Mouse (Mus musculus): Measurements from ENCODE around the gene Adipor2.
"Not testable (repeated sequence)": the region's sequence is repeated elsewhere in the genome, so short reads cannot be mapped to it uniquely, and the experiment has no call there.

Adipor2 gene

GRCm38 (mm10) chr6:119395421-119396308 is 21.8 kb downstream of the Adipor2 start:
- peak; percentile 45 for DNase-seq (ENCODE audit: extremely low read depth, insufficient read length, low spot score)

DNA sequence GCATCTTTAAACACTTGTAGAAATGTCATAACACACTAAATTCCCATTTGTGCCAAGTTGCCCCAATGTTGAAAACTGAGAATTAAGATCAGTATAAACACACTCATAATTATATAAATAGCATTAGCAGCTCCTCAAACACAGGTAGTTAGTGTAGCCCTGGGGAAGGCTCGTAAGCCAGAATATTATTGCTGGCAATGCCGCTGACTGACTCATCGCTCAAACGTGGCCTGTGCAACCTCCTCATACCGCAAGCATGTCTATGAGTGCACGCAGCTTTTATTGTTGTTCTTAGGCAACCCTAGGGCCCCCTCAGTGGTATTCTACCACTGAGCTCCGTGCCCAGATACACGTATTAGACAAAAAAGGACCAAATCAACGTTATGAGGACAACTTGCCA is 24.7 kb downstream of the Adipor2 start:
- peak; percentile 62 for DNase-seq (ENCODE audit: extremely low read depth, insufficient read length, low spot score)

GRCm38 (mm10) chr6:119390728-119391127 is 26.8 kb downstream of the Adipor2 start:
- no peak for DNase-seq (ENCODE audit: extremely low read depth, insufficient read length, low spot score)

DNA sequence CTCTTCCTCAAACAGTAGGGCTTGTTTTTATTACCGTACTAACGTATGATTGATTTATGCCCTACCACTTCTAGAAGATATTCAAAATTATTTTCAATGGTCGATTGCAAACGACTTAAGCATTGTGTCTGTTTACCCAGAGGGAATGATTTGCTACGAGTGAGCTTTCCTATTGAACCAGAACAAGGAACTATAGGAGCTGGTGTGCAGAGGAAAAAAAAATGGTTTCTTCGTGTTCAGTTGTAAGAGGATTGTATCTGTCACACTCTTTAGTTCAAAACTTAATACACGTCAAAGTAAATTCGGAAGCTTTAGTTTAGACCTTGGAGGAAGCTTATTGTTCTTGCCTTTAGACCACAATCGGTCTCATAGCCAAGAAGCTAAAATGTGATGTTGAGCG is 28.4 kb downstream of the Adipor2 start:
- no peak for DNase-seq (ENCODE audit: extremely low read depth, insufficient read length, low spot score)

DNA sequence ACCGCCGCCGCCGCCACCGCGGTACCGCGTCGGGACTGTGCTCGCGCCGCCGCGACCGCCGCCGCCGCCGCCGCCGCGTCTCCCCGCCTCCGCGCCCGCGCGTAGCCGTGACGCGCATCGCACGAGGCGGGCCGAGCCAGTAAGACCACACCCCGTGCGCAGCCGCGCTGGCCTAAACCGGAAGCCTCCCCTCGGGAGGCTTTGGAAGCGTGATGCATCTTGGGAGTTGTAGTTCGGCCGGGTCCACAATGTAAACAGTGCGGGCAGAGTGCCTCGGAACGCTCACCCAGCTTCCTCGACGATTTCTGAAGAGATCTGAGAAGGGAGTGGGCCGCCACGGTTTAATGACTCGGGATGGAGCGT is 28.9 kb downstream of the Adipor2 start:
- peak; percentile 88 for DNase-seq (ENCODE audit: extremely low read depth, insufficient read length, low spot score)

- DNase-seq (ENCODE audit: extremely low read depth, insufficient read length, low spot score): peak; percentile 73
Measured at GRCm38 (mm10) chr6:119387801-119388649, 29.5 kb downstream of the Adipor2 start.

- DNase-seq (ENCODE audit: extremely low read depth, insufficient read length, low spot score): no peak
Measured at GRCm38 (mm10) chr6:119386821-119387220, 30.7 kb downstream of the Adipor2 start.

DNA sequence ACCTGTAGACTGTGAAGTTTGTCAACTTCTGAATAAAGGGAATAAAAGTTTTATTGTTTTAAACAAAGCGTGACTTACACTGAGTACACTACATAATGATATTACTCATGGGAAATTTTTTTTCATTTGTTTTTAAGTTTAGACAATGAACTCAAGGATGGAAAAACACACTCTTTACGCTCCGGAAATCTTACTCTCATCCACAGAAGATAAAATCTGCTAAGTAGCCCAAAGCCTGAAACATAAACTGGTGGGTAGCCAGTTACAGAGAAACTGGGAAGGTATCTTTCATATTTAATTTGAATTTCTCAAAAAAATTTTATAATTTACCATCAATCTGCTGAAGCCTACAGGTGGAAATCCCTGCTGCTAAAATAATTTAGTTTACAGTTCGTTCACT is 31.1 kb downstream of the Adipor2 start:
- no peak for DNase-seq (ENCODE audit: extremely low read depth, insufficient read length, low spot score)

DNA sequence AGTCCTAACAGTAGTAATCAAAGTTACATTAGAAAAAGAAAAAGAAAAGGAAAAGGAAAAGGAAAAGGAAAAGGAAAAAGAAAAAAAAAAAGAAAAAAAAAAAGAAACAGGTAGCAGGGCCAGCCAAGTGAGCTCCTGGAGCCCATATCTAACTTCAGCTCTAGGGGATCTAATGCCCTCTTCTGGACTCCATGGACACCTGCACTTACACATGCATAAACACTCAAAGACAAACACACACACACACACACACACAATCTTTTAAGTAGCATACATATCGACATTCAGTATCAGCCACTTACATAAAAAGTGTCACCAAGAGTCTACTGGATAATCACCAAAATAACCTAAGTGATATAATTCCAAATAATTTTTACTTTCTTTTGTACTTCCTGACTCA is 31.8 kb downstream of the Adipor2 start:
- no peak for DNase-seq (ENCODE audit: extremely low read depth, insufficient read length, low spot score)

DNA sequence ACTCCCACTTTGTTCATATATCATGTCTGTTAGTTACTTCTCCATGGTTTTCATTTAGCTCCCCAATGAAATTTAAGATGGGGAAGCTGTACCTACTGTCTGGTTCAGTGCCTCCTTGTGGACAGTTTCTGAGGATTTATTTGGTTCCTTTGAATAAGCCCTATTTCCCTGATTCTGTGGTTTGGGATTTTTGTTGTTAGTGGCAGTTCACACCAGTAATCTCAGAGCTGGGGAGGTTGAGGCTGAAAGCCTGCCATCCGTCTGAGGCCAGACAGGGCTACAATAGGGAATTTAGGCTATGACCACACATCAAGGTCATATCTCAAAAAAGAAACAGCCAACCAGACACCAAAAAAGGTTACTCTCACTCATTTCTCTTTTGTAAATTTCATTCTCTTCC is 38.9 kb downstream of the Adipor2 start:
- no peak for DNase-seq (ENCODE audit: extremely low read depth, insufficient read length, low spot score)

- no peak for DNase-seq (ENCODE audit: extremely low read depth, insufficient read length, low spot score)
Measured at GRCm38 (mm10) chr6:119377613-119378012, 39.9 kb downstream of the Adipor2 start.

GRCm38 (mm10) chr6:119375035-119375434 is 42.5 kb downstream of the Adipor2 start:
- DNase-seq (ENCODE audit: extremely low read depth, insufficient read length, low spot score): no peak

DNA sequence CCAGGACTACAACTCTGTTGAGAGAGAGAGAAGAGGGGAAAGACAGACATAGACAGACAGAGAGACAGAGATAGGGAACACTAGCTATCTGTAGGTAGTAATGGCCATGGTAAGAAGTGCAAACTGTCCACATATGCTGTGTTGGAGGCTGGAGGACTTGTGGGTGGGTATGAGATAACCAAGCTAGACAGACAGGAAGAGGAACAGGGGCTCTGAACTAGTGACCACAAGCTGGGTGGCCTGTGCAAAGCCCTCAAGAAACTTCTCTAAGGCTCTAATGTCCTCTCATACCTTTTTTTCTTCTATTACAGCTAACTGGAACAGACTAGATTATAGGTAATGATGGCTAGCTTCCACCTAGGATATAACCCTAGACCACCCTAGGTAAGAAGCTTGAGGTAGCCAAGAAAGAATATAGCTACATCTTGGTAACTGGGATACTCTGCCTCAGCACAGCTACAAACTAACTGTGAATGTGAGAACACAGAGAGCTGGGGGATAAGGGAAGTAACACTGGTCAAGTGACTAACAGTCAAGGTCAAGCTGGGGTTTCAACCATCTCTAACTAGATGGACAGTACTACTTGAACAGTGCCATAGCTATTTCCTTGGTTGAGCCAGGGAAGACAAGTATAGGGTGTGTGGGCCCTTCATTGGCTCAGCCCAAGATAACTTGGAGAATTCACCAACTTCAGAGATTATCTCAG is 44.4 kb downstream of the Adipor2 start:
- DNase-seq (ENCODE audit: extremely low read depth, insufficient read length, low spot score): no peak

GRCm38 (mm10) chr6:119372237-119372636 is 45.3 kb downstream of the Adipor2 start:
- no peak for DNase-seq (ENCODE audit: extremely low read depth, insufficient read length, low spot score)

DNA sequence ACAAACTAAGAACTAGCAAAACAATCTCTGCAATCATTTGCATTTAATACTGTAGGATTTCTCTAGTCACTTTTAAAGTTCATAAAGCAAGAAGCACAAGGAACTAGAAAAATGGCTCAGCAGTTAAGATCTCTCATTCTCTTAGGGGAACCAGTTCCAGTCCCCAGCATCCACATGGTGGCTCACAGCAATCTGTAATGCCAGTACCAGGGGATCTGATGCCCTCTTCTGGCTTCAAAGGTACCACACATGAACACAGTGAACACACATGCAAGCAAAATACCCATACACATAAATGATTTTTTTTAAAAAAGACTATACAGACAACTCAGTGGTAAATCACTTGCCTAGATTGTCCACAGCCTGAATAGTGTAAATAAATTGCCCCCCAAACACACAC is 45.9 kb downstream of the Adipor2 start:
- no peak for DNase-seq (ENCODE audit: extremely low read depth, insufficient read length, low spot score)

GRCm38 (mm10) chr6:119367382-119367781 is 50.1 kb downstream of the Adipor2 start:
- DNase-seq (ENCODE audit: extremely low read depth, insufficient read length, low spot score): no peak

GRCm38 (mm10) chr6:119366800-119367199 is 50.7 kb downstream of the Adipor2 start:
- not testable (repeated sequence) for DNase-seq (ENCODE audit: extremely low read depth, insufficient read length, low spot score)

DNA sequence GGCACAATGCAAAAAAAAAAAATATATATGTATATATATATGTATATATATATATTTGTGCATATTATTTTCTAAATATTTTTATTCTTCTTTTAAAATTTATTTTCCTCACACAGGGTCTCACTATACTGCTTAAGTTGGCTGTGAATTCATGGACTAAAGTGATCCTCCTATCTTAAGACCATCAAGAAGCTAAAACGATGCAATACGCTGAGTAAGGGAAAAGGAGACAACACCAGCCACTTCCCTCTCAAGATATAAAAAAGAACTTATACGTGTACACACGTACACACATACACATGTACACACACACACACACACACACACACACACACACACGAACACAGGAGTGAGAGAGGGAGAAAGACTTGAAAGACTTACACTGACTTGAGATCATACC is 53.9 kb downstream of the Adipor2 start:
- no peak for DNase-seq (ENCODE audit: extremely low read depth, insufficient read length, low spot score)

- DNase-seq (ENCODE audit: extremely low read depth, insufficient read length, low spot score): no peak
Measured at GRCm38 (mm10) chr6:119360925-119361702, 56.4 kb downstream of the Adipor2 start.

DNA sequence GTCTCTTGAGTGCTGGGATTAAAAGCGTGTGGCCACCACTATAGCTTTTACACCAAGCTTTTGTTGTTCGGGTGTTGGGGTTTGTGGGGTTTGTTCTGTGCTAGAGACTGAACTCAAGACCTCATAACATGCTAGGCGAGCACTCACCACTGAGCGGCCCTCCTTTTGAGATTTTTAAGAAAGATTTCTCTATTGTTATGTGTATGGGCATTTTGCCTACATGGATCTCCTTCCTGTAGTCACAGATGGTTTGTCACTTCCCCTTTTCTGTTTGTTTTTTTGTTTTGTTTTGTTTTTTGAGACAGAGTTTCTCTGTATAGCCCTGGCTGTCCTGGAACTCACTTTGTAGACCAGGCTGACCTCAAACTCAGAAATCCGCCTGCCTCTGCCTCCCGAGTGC is 57.3 kb downstream of the Adipor2 start:
- not testable (repeated sequence) for DNase-seq (ENCODE audit: extremely low read depth, insufficient read length, low spot score)

All from 3134 (cell line).